Mouse (Mus musculus) lung, embryonic 15.5 days (tissue): ENCODE measurements around the gene Spag6l. TPM values are rescaled to one million over a fixed set of nuclear protein-coding genes. Genes with fewer than 3 reads are reported as not detected.
A peak's percentile ranks its signal among the peaks of the same experiment; 100 is the strongest.

ENCODE experiments used
- ATAC-seq: fragments of 200-750 bp; cut with Nextera tagmentation; 2 replicates; pipeline ENCODE4 v1.8.0; 2017; ENCODE audit warnings: moderate number of reproducible peaks, borderline replicate concordance; ENCODE audit not compliant: low FRiP score, low TSS enrichment; ENCODE audit errors: extremely low read depth
- H3K27ac ChIP-seq: fragments of 300-500 bp; sonication (generic); 2 replicates; pipeline ENCODE4 v1.5.1; 2015; ENCODE audit warnings: moderate library complexity, mild to moderate bottlenecking, inconsistent platforms
- H3K27me3 ChIP-seq: fragments of 300-500 bp; sonication (generic); 2 replicates; pipeline ENCODE4 v1.6.1; 2015; ENCODE audit warnings: inconsistent platforms
- H3K36me3 ChIP-seq: fragments of 300-500 bp; sonication (generic); 2 replicates; pipeline ENCODE4 v1.6.1; 2015; ENCODE audit warnings: inconsistent platforms
- H3K4me1 ChIP-seq: fragments of 300-500 bp; sonication (generic); 2 replicates; pipeline ENCODE4 v1.6.1; 2015; ENCODE audit warnings: inconsistent platforms
- H3K4me2 ChIP-seq: fragments of 300-500 bp; sonication (generic); 2 replicates; pipeline ENCODE4 v1.6.1; 2015; ENCODE audit warnings: inconsistent platforms, mild to moderate bottlenecking, moderate library complexity
- H3K4me3 ChIP-seq: fragments of 300-500 bp; sonication (generic); 2 replicates; pipeline ENCODE4 v1.5.1; 2015; ENCODE audit warnings: mild to moderate bottlenecking, inconsistent platforms
- H3K9ac ChIP-seq: fragments of 300-500 bp; sonication (generic); 2 replicates; pipeline ENCODE4 v1.6.1; 2015; ENCODE audit warnings: inconsistent platforms
- H3K9me3 ChIP-seq: fragments of 300-500 bp; sonication (generic); 2 replicates; pipeline ENCODE4 v1.6.1; 2016; ENCODE audit warnings: inconsistent platforms
- WGBS: fragments of 180-500 bp; shearing (Covaris S2); methylation state at CpG from one replicate; pipeline ENCODE4 v1.1.7; 2015; 5-methylcytosine and 5-hydroxymethylcytosine counted together
- polyA plus RNA-seq: library from polyadenylated mRNA; unstranded; fragments of >200 nt; fragmentation: Nextera tagmentation; extraction: Ambion mirVana; gene quantifications from 2 replicates; pipeline ENCODE4 v1.2.1, GENCODE M21; 2015

Spag6l gene
- polyA plus RNA-seq, 1 experiment from 2014 or later: 4.9 TPM

GRCm38 (mm10) chr16:16854836-16855235, 25.6 kb upstream of the Spag6l start:
- H3K9me3 ChIP-seq: no peaks in the 10 kb centered on the region
- no peak overlapping the region for H3K9ac ChIP-seq
- no peak overlapping the region for H3K4me2 ChIP-seq
- H3K27me3 ChIP-seq: no peaks in the 10 kb centered on the region
- no peak for ATAC-seq
- no peak overlapping the region for H3K27ac ChIP-seq
- H3K4me3 ChIP-seq: no peak overlapping the region
- H3K36me3 ChIP-seq: no peaks in the 10 kb centered on the region
- no peaks in the 10 kb centered on the region for H3K4me1 ChIP-seq
- WGBS: 25% methylated on average over 6 of the region's 6 CpGs

GRCm38 (mm10) chr16:16852411-16852810, 23.2 kb upstream of the Spag6l start:
- no peak for ATAC-seq
- WGBS: 82% methylated on average over 3 of the region's 3 CpGs
- Histone ChIP-seq H3K9ac (no peak overlapping the region), H3K4me3 (no peak overlapping the region), H3K36me3 (no peaks in the 10 kb centered on the region), H3K27ac (no peak overlapping the region), H3K27me3 (no peaks in the 10 kb centered on the region), H3K4me2 (no peak overlapping the region), H3K4me1 (no peaks in the 10 kb centered on the region), H3K9me3 (no peaks in the 10 kb centered on the region)

GRCm38 (mm10) chr16:16849196-16849595, 19.9 kb upstream of the Spag6l start:
- no peaks in the 10 kb centered on the region for H3K4me1 ChIP-seq
- no peak for ATAC-seq
- H3K27ac ChIP-seq: no peak overlapping the region
- H3K9ac ChIP-seq: no peak overlapping the region
- H3K4me3 ChIP-seq: no peak overlapping the region
- H3K27me3 ChIP-seq: no peaks in the 10 kb centered on the region
- H3K36me3 ChIP-seq: no peaks in the 10 kb centered on the region
- no peak overlapping the region for H3K4me2 ChIP-seq
- H3K9me3 ChIP-seq: no peaks in the 10 kb centered on the region

GRCm38 (mm10) chr16:16829671-16830070, 415 bp upstream of the Spag6l start:
- Histone ChIP-seq H3K27me3 (no peaks in the 10 kb centered on the region), H3K9me3 (no peaks in the 10 kb centered on the region), H3K4me1 (no peaks in the 10 kb centered on the region), H3K4me3 (no peak overlapping the region), H3K27ac (no peak overlapping the region), H3K9ac (no peak overlapping the region), H3K4me2 (peak overlapping the region; percentile 68; the same call in 1 of the 2 replicates), H3K36me3 (no peaks in the 10 kb centered on the region)
- 85% methylated on average over 3 of the region's 3 CpGs for WGBS
- no peak for ATAC-seq

DNA sequence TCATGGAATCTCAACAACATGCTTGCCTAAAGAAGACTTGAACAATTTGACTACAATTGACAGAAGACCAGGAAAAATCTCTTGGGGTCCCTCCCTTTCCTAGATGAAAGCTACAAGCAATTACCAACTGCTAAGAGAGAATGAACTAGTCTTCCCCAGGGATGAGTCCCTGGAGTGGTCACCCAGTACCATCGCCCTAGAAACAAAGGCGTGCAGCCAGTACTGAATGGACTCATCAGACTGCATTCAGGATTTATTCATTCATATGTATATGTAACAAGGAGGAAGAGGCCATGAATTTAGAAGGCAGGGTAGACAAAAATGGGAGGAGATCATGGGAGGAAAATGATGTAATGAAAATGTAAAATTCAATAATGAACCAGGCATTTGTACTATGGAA, 3.0 kb downstream of the Spag6l start:
- H3K27ac ChIP-seq: no peak overlapping the region
- H3K9me3 ChIP-seq: no peaks in the 10 kb centered on the region
- WGBS: 92% methylated on average over 2 of the region's 2 CpGs
- H3K4me3 ChIP-seq: no peak overlapping the region
- H3K27me3 ChIP-seq: no peaks in the 10 kb centered on the region
- no peak overlapping the region for H3K9ac ChIP-seq
- no peaks in the 10 kb centered on the region for H3K4me1 ChIP-seq
- no peaks in the 10 kb centered on the region for H3K36me3 ChIP-seq
- H3K4me2 ChIP-seq: no peak overlapping the region
- ATAC-seq: no peak

DNA sequence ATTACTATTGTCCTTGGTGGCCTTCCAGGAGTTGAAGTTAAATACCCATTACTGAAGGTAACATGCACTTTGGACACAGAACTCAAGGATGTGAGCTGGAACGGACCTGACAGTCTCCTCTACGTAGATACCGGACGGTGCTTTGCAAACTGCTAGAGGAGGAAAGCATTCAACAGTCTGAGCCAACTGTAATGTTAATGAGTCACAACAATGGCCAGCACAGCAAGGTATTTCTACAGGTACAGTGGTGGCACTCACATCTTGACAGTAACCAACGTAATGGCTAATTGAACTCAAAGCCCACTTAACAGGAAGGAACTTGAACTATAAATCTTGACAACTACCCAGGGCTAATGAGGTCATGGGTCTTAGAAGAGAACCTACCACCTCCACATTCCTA, 3.8 kb downstream of the Spag6l start:
- Histone ChIP-seq H3K4me1 (no peaks in the 10 kb centered on the region), H3K27me3 (no peaks in the 10 kb centered on the region), H3K9ac (no peak overlapping the region), H3K4me3 (no peak overlapping the region), H3K27ac (no peak overlapping the region), H3K36me3 (no peaks in the 10 kb centered on the region), H3K4me2 (no peak overlapping the region), H3K9me3 (no peaks in the 10 kb centered on the region)
- ATAC-seq: no peak
- WGBS: 49% methylated on average over 5 of the region's 5 CpGs

- H3K36me3 ChIP-seq: no peaks in the 10 kb centered on the region
- no peak overlapping the region for H3K4me2 ChIP-seq
- H3K9ac ChIP-seq: no peak overlapping the region
- no peaks in the 10 kb centered on the region for H3K4me1 ChIP-seq
- WGBS: 68% methylated on average over 2 of the region's 2 CpGs
- H3K9me3 ChIP-seq: no peaks in the 10 kb centered on the region
- no peak overlapping the region for H3K27ac ChIP-seq
- no peak for ATAC-seq
- no peak overlapping the region for H3K4me3 ChIP-seq
- H3K27me3 ChIP-seq: no peaks in the 10 kb centered on the region
These were observed 22.9 kb downstream of the Spag6l start for GRCm38 (mm10) chr16:16806325-16806724.

Other genes with a start within 250 kb of the Spag6l start
- gene Fgd4, start 228.9 kb downstream of the Spag6l start, polyA plus RNA-seq: 5.3 and 6.9 TPM in 2 replicates
- not detected in 2 replicates for gene Olfr19, start 153.1 kb downstream of the Spag6l start, polyA plus RNA-seq
- gene Igll1, start 34.5 kb upstream of the Spag6l start, polyA plus RNA-seq: 0.38 and 0.82 TPM in 2 replicates
- gene Top3b, start 41.3 kb upstream of the Spag6l start, polyA plus RNA-seq: 64.0 and 69.9 TPM in 2 replicates
- 2.6 and 3.2 TPM in 2 replicates for gene Vpreb1, start 41.4 kb upstream of the Spag6l start, polyA plus RNA-seq
- 35.6 and 36.7 TPM in 2 replicates for gene Ppm1f, start 67.0 kb upstream of the Spag6l start, polyA plus RNA-seq
- gene Mapk1, start 153.9 kb upstream of the Spag6l start, polyA plus RNA-seq: 158 and 166 TPM in 2 replicates
- 26.7 and 27.2 TPM in 2 replicates for gene Ypel1, start 240.2 kb upstream of the Spag6l start, polyA plus RNA-seq